Mouse (Mus musculus): ENCODE measurements around the gene Scfd2. TPM values are rescaled to one million over a fixed set of nuclear protein-coding genes. Genes with fewer than 3 reads are reported as not detected.

Gene Scfd2
- total RNA-seq, 2 experiments from 2014 or later = 29.3 to 32.7 TPM

DNA sequence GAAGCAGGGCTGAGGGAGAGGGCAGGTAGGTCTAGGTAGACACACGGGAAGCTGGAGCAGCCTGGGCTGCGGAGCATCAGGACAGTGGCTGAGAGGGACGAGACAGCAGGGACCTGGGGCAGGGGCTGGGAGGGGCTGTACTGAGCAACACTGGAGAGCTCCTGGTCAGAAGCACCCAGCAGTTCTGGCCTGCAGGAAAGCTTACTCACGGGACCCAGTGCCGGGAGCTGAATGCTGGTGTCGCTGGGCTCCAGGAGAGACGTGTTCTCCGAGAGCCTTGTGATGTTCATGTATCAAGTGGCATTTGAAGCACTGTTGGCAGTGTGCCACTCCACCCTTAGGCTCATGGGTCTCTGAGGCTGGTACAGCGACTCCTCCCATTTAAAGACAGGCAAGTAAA lies 240.0 kb downstream of the Scfd2 start:
- no peak for DNase-seq (ENCODE audit: low spot score in 2 of 2)

DNA sequence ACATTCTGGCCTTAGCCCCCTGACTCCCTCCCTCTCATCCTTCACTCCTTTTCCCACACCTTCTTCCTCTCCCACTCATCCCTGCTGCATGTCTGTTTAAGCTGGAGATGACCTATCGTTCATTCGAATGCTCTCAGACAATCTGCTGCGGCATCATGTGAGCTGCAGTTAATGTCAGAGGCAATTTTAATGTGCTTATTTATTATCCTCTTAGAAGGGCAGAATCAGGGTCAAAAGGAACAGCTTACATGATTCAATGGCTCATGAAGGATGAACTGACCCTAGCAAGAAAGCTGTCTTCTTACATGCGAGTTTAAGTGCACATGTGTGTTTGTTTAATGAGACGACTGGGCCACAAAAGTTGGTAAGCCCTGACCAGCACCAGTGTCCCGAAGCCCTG lies 241.6 kb downstream of the Scfd2 start:
- DNase-seq (ENCODE audit: low spot score in 2 of 2) = no peak
- intact Hi-C loops (cut with DNase I) = loop anchor here (10.0 kb wide), 1 partner anchor 525 kb away; no protein-coding TSS in a partner anchor

More for the DNA sequence above, 240.0 kb downstream of the Scfd2 start:
- intact Hi-C loops (cut with DNase I) = no loop called here

DNA sequence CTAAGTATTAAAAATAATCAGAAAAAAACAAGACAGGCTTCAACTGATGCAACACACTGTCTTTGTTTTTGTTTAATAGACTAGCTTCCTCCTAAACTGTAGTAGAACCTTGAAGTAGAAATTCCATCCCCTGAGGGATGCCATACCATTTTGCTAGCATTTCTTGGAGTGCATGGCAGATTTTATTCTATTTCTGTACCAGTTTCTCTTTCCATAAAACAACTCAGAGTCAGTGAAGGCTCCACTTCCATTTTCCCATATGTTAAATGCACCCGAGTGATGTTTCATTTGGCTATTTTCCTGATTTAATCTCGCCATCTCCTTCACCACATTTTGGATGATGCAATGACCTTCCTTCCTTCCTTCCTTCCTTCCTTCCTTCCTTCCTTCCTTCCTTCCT lies 243.4 kb downstream of the Scfd2 start:
- intact Hi-C loops (cut with DNase I) = loop anchor here (10.0 kb wide), 1 partner anchor 523 kb away; no protein-coding TSS in a partner anchor

DNA sequence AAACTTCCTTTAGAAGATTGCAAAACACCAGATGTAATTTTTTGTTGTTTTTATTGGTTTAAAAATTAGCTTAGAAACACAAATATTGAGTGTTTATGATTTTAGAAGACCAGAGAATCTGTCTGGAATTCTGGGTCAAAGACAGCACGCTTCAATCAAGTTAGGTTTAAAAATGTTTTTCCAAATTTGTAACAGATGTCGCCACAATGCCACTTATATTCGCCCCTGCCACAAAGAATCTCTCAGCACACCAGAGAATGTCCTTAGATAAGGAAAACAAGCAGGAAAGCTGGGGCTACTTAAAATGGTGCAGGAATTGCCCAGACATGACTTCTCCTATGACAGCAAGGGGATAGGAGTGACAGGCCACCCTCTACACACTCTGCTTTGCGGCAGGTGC lies 245.3 kb downstream of the Scfd2 start:
- intact Hi-C loops (cut with DNase I) = loop anchor here (10.0 kb wide), 1 partner anchor 522 kb away; no protein-coding TSS in a partner anchor
- no peak for DNase-seq (ENCODE audit: low spot score in 2 of 2)

More for the DNA sequence above, 243.4 kb downstream of the Scfd2 start:
- no peak for DNase-seq (ENCODE audit: low spot score in 2 of 2)

DNA sequence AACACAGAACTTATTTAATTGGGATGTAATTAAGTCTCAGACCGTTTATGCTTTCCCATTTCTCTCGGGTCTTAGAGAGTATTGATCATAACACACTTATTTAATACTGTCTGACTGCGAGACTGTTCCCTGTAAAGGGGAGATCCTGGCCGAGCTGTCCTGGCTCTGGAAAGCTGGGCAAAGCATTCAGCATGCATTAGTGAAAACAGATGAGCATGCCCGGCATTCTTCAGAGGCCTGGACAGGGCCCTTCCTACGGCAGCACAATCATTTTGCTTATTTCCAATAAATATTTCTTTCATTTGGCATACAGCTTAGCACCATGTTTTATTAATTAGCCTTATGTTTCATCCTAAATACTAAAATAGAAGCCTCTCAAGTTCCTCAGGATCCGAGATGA lies 245.8 kb downstream of the Scfd2 start:
- no peak for DNase-seq (ENCODE audit: low spot score in 2 of 2)
- intact Hi-C loops (cut with DNase I) = loop anchor here (10.0 kb wide), 1 partner anchor 521 kb away; no protein-coding TSS in a partner anchor

DNA sequence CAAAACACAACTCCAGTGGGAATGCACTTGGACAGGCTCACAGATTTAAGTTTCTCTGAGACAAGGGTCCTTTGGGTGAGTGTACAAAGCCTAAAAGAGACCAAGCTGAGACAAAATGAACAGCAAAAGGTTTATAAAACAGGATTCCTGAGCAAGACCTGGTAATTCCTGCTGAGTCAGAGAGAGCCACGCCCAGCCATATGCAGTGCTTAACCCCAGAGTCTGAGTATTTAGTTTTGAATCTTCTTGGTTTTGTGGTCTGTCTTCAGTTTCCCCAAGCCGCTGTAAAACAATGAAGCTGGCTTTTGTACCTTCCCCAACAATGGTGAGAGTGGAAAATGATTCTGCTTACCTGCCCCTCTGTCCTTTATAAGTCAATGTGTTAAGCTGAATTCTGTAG lies 246.3 kb downstream of the Scfd2 start:
- DNase-seq (ENCODE audit: low spot score in 2 of 2) = no peak
- intact Hi-C loops (cut with DNase I) = loop anchor here (10.0 kb wide), 1 partner anchor 520 kb away; no protein-coding TSS in a partner anchor

DNA sequence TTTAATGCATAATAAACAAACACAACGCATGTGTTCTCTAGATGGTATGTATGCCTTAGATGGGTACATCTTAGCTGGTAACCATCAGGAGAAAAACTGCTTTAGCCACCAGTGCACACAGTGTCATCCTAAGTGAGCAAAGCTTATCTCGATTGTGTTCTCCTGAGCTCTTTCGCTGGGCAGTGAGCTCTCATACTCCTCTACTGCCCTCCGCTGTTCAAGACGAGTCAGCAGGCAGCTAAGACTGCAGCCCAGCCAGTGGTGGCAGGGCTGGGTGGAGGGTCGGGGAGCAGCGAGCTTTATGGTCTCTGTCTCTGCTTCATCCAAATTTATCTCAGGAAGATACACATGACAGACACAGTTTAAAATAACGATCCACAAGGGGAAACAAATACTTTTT lies 248.0 kb downstream of the Scfd2 start:
- intact Hi-C loops (cut with DNase I) = loop anchor here (5.0 to 10.0 kb wide), 2 partner anchors 346 to 519 kb away; no protein-coding TSS in a partner anchor

DNA sequence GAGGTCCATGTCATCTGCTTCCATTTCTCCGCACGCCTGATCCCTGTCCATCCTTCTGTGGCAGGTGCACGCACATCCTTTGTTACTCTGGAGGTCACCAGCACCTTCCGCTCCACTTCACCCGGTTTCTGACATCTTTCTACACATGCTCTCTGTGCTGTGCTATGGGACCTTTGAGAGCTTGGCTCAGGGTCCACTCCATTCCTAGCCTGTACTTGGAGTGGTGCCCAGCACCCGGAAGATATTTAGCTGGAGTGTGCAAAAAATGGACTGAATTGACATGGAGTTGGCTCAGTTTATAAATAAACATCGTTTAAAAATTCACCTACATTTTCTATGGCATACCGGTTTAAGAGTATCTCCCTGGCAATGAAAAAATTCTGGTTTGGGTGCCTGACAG lies 250.1 kb downstream of the Scfd2 start:
- intact Hi-C loops (cut with DNase I) = loop anchor here (5.0 to 10.0 kb wide), 2 partner anchors 344 to 517 kb away; no protein-coding TSS in a partner anchor
- DNase-seq (ENCODE audit: low spot score in 2 of 2) = no peak

More for the DNA sequence above, 248.0 kb downstream of the Scfd2 start:
- DNase-seq (ENCODE audit: low spot score in 2 of 2) = peak; percentile 47 to 52

DNA sequence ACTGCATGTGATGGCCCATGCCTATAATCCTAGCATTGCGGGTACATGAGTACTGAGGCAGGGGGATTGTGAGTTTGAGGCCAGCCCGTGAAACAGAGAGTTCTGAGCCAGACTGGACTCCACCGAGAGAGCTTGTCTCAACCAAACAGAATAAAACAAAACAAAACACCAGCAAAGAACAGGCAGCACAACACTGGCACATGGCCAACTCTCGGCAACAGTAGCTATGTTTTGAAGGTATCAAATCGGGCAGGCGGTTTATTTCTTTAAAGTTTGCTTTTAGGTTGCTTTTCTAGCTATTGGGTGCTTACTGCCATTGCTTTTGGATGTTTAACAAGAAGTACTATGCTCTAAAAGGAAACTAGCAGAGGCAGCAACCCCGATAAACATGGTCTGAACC lies 251.9 kb downstream of the Scfd2 start:
- no peak for DNase-seq (ENCODE audit: low spot score in 2 of 2)
- intact Hi-C loops (cut with DNase I) = loop anchor here (5.0 to 10.0 kb wide), 7 partner anchors 82 to 592 kb away; partner anchors contain the start of genes Rasl11b and Usp46

DNA sequence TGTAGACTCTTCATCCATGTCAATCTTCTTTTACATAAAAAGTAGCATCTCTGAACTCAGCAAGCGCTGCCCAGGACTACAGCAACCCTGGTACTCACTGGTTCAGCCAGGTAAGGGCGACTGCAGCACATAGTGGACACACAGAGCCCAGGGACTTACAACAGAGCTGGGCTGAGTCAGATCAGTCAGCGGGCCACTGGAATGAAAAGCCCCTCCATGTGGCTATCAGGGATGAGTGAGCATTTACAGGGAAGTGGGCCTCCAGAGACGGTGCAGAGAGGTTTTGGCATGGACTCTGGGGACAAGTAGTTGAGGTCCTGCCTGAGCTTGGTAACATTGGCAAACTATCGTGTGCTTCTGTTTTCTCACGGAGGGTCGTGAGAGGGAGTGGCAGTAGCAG lies 253.1 kb downstream of the Scfd2 start:
- no peak for DNase-seq (ENCODE audit: low spot score in 2 of 2)
- intact Hi-C loops (cut with DNase I) = loop anchor here (5.0 to 10.0 kb wide), 5 partner anchors 81 to 591 kb away; partner anchors contain the start of genes Rasl11b and Usp46

DNA sequence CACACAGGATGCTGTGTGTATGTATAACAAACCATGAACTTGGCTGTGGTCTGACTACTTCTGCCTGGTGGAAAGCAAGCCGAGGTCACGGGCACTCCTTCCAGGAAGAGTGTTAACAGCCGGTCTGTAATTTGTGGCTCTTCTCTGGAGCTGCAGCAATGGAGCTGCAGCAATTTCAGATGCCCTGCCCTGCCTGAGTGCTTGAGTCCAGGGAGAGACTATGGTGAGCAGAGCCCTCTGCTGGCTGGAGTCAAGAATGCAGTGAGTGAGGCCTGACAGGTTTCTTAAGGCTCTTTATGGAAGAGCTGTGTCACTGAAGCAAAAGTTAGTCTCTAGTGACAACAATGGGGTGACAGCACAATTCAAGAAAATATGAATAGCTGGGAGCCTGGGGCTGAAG lies 253.8 kb downstream of the Scfd2 start:
- intact Hi-C loops (cut with DNase I) = loop anchor here (2.0 to 10.0 kb wide), 7 partner anchors 25 to 590 kb away; partner anchors contain the start of genes Rasl11b and Usp46
- DNase-seq (ENCODE audit: low spot score in 2 of 2) = peak; percentile 95

DNA sequence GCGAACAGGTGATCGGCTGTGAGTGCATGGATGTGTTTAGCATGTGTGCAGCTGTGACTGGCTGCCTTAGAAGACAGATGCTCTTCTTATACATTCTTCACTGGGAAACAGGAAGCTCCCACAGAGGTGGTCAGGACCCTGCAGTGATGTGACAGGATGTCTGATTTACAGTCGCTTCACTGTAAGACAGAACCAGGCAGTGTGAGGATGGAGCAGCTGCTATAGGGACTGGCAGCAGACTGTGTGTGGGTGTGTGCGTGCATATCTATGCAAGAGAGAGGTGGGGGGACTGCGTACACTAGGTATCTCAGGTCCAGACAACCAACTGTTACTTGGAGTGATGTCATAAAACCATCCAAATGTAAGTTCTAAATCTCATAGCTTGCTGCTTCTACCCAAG lies 254.3 kb downstream of the Scfd2 start:
- intact Hi-C loops (cut with DNase I) = loop anchor here (2.0 to 10.0 kb wide), 7 partner anchors 24 to 590 kb away; partner anchors contain the start of genes Rasl11b and Usp46

DNA sequence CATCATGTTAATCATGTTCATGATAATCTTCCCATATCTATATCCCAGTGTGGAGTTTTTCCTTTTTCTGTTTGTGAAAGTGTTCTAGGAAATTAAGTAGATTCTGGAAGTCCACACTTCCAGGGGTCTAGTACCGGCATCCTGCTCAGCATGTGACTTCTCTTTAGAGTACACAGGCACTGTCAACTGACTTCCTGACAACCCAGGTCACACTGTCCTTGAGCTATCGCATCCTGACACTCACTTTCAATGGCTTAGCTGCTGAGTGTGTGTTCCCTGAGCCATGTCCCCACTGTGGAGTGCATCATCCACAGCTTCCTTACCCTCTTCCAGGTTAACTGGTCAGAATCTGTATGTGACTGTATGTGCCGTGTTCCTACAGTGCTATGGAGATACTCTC lies 258.2 kb downstream of the Scfd2 start:
- intact Hi-C loops (cut with DNase I) = loop anchor here (10.0 kb wide), 1 partner anchor 179 kb away; no protein-coding TSS in a partner anchor
- DNase-seq (ENCODE audit: low spot score in 2 of 2) = no peak

More for the DNA sequence above, 254.3 kb downstream of the Scfd2 start:
- DNase-seq (ENCODE audit: low spot score in 2 of 2) = peak; percentile 58 to 66

DNA sequence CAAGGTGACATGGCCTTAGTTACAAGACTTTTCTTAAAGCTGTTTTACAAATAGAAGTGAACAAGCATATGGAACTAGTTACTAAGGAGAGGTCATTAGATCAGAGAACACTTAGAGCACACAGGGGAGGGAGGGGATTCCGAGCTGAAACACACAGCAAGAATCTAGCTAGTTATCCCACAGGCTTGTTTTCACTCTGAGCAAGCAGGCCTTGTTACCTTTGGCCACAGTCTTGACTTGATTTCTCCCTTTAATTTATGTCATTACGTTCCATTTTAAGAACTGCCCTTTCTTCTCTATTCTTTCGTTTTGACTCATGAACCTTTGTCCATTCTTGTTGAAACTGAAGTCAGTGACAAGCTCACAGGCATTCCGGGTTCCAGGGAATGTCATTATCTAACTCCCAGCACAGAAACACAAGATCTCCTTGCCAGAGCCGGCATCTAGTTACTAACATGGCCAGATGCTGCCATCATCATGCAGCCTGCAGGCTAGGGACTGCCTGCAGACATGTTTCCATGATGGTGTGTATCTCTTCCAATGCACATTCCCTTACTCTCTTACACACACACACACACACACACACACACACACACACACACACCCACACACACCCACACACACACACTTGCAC lies 263.7 kb downstream of the Scfd2 start:
- intact Hi-C loops (cut with DNase I) = no loop called here
- DNase-seq (ENCODE audit: low spot score in 2 of 2) = no peak

DNA sequence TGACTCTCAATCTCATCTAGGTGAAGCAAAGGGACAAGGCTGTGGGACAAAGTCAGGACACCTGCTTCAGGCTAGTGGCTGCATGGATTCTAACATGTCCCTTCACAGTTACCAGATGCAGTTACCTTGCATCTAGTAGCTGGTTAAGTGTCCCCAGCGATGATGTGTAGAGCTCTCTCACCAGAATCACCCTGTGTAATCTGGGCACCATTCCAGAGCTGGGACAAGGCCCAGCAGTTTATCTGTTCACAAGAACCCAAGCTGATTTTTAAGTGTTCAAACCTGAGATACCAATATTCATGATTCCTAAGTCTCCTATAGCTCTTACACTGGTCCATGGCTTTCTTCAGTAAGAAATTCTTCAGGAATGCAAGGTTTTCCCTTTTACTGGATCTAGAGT lies 264.4 kb downstream of the Scfd2 start:
- intact Hi-C loops (cut with DNase I) = no loop called here
- no peak for DNase-seq (ENCODE audit: low spot score in 2 of 2)

DNA sequence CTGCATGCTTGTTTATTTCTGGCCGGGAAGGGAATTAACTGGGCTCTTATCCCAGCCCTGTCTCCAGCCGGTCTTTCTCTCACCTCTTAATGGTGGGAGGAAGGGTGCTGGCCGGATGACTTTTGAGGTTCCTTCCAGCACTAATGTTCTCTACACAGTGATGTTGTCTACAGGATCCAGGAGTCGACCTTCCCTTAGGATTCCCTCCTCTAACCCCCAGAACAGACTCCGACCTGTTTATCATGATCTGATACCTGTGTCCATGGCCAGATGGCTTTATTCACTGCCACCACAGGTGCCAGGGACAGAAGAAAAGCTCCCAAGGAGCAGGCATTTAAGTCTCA lies 265.1 kb downstream of the Scfd2 start:
- intact Hi-C loops (cut with DNase I) = no loop called here
- no peak for DNase-seq (ENCODE audit: low spot score in 2 of 2)

DNA sequence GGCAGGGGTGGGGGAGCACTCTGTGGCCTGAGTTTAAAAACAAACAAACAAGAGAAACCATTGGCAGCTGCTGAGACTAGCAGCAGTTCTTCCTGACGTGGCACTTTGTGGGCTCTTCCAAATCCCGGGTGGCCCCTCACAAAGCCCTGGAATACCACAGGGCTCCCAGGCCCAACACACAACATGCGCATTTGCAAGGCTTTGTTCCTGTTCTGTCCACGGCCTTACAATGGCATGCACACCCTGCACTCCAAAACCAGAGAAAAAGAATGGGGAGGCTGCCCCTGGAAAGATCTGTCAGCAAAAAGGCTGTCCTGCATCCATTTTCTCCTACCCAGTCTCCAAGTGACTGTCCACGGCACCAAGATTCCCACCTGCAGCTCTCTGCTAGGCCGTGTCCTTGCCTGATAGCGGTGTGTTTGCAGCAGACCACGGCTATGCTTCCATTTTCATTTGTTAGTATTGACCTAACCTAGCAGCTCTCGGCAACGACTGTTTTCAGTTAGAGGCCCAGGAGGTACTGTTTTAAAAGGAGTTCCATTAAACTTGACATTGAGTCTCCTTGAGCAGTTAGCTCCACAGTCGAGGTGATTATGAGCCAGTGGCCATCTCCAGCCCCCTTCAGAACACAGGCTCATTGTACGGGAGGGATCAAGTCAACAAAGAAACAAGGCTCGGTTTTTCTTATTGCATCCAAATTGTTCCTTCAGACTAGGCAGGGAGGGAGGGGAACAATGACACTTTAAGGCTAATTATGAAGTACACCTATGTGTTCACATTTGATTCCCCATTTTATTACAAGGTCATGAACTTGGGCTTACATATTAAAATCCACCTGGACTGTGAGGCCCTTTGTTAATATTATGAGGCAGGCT lies 265.7 kb downstream of the Scfd2 start:
- intact Hi-C loops (cut with DNase I) = no loop called here
- DNase-seq (ENCODE audit: low spot score in 2 of 2) = no peak

DNA sequence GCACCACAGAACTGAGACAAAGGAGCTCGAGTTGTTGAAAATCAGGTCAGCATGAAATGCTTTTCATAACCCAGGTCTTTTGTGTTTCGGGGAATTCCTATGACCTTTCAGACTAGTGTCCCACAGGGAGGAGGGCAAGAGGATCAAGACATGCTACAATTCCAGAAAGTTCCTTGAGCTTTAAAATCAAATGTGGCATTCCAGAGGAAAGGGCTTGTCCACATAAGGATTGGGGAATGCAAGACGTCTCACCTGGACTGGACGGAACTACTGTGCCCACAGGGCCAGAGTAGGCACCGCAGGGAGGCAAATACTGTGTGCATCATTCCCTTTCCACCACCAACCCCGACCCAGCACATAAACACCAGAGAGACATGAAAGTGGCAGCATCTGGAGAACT lies 266.4 kb downstream of the Scfd2 start:
- DNase-seq (ENCODE audit: low spot score in 2 of 2) = no peak
- intact Hi-C loops (cut with DNase I) = no loop called here

DNA sequence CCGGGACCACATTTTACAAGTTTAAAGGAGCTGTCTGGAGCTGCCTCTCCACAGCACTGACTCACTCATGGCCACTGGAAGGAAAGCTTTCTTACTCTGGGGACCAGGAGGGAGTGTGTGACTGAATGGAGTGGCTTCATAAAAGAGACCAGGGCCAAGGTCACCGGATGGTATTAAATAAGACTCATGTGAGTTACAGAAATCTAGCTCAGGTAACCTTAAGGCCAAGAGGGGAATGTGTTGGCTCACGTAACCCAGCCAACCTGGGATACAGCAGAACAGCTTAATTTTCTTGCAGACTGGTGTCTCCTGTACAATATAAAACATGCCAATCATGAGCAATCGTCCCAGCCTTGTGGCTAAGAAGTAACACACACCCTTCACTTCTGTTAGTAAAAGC lies 267.0 kb downstream of the Scfd2 start:
- DNase-seq (ENCODE audit: low spot score in 2 of 2) = no peak

DNA sequence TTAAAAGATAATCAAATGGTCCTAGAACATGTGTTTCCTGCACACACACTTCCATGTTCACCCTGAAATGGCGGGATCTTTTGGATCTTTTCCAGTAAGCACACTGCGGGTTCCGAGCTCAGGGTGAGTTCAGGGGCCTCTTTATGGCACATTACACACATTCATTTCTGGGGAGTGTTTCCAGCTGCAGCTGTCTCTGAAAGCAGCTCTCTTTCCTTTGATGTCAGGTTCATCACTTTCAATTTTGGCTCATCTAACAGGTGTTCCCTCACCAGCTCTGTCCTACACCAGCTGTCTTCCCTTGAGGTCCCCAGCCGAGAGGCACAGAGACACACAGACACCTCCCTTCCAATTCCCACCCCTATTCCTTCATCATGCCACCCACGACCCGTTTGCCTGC lies 270.5 kb downstream of the Scfd2 start:
- intact Hi-C loops (cut with DNase I) = no loop called here
- DNase-seq (ENCODE audit: low spot score in 2 of 2) = no peak

More for the DNA sequence above, 267.0 kb downstream of the Scfd2 start:
- intact Hi-C loops (cut with DNase I) = no loop called here

Data from left cerebral cortex, postnatal 14 days (tissue).